Mouse (Mus musculus) cerebellum, adult 2 months (tissue): ENCODE data around the gene Cdc42bpa.

Experiments
- CTCF ChIP-seq: fragments of 200-500 bp; IDR thresholded peaks from 2 replicates; pipeline ENCODE4 v1.5.1; 2011; ENCODE audit warnings: low read depth, mild to moderate bottlenecking, control low read depth, low read length, moderate library complexity, borderline replicate concordance; ENCODE audit not compliant: insufficient read depth
- POLR2A ChIP-seq: fragments of 200-500 bp; IDR thresholded peaks from 2 replicates; pipeline ENCODE4 v1.6.1; 2011; ENCODE audit warnings: low read length, control low read depth, borderline replicate concordance; ENCODE audit not compliant: insufficient read depth

GRCm38 (mm10) chr1:179982183-179982582 lies 21.9 kb downstream of the Cdc42bpa start:
- TF ChIP-seq CTCF (no peak), POLR2A (no peak)
